Mouse (Mus musculus) layer of hippocampus, adult 2 months (tissue): ENCODE measurements around the gene Clec4b2. TPM values are rescaled to one million over a fixed set of nuclear protein-coding genes. Genes with fewer than 3 reads are reported as not detected.
A peak's percentile ranks its signal among the peaks of the same experiment; 100 is the strongest.
"Not testable (repeated sequence)": the region's sequence is repeated elsewhere in the genome, so short reads cannot be mapped to it uniquely, and the experiment has no call there.

ENCODE experiments used
- DNase-seq, 2 experiments: peaks; one replicate each; pipeline ENCODE4 v3.0.0; 2022; ENCODE audit warnings: low spot score in 2 of 2
- H3K27ac ChIP-seq: fragments of 200-600 bp; 2 replicates; pipeline ENCODE4 v1.8.1; 2022
- H3K4me3 ChIP-seq: fragments of 200-600 bp; 2 replicates; pipeline ENCODE4 v1.8.1; 2022; ENCODE audit warnings: mild to moderate bottlenecking
- CTCF ChIP-seq: fragments of 200-600 bp; conservative IDR thresholded peaks from 2 replicates; pipeline ENCODE4 v1.8.1; 2022; ENCODE audit warnings: antibody characterized with exemption, mild to moderate bottlenecking, moderate library complexity
- long read RNA-seq, 2 experiments: library from polyadenylated mRNA; stranded (forward); transcript quantifications; one replicate each; pipeline ENCODE4 v2.0.0; 2021; ENCODE audit warnings: borderline mapping rate in 2 of 2
- total RNA-seq, 2 experiments: library from RNA; stranded (reverse); gene quantifications; 2 replicates each; pipeline ENCODE4 v1.2.3; 2021

The Clec4b2 gene
- not detected for total RNA-seq
- long read RNA-seq, experiment 1, result 0 reads
- long read RNA-seq, experiment 2, result 0 reads

DNA sequence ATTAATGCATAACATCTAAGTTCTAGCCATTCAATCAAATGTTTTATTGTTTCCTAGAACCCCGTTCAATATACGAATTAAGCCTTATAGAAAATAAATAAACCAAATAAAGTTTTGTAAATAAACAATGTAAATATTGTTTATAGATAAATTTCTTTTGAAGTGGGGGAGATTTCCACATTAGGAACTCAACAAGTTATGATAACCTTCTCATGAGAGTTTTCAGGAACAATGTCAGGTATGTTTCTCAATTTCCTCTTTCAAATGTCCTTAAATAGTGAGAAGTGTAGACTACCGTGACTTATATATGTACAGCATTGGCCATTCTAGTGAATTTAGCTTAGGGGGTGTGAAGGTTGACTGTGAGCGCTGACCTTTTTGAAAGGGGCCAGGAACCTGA lies at the start of gene Clec4b2:
Clec4b2 (plus strand) TSS at position 301 of the 400 bp plus-strand sequence.
- H3K4me3 ChIP-seq, result no peak within 1 kb of the TSS
- TF ChIP-seq CTCF, result no peak
- H3K27ac ChIP-seq, result no peak within 1 kb of the TSS
- no peak for DNase-seq

DNA sequence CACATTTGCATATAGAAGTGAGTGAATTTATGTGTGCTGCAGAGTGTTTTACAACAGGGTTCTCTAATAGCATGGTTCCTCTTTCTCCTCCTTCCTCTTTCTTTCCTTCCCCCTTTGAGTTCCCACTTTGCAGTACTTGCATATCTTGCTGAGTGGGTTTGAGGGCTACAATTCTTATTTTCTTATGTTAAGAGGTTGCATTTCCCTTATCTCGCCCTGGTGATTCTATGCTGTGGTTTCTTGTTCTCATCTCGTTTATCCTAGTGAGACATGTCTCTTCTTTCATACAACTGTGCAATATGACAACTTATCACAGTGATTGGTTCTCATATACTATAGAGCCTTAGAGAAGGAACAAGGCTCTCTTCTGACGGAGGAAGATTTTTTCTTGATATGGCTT lies 49.5 kb upstream of the Clec4b2 start:
- no peak for TF ChIP-seq CTCF
- Histone ChIP-seq H3K4me3 (0 out of 2 replicates have a peak overlapping the region, but pooled peaks have one; percentile 1), H3K27ac (peak overlapping the region; percentile 11; the same call in 1 of the 2 replicates)
- DNase-seq, result no peak

DNA sequence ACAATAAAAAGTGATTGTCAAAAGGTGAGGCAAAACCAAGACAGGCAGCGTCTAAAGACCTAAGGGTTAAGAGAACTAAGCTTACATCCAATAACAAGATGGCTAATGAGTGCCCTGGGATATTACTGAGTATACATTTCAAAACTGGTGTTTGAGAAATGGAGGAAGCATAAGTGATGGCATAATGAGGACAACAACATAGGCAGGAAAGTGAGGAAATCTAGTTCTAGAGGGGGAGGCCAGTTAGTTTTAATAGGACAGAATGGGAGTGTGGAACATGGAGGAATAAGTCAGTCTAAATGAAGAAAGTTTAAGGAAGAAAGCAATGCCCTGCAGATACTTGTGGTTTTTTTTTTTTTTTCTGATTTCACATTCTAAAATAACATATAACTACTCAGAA lies 45.5 kb upstream of the Clec4b2 start:
- H3K4me3 ChIP-seq, result no peak overlapping the region
- no peak for TF ChIP-seq CTCF
- H3K27ac ChIP-seq, result no peak overlapping the region
- DNase-seq, result no peak

DNA sequence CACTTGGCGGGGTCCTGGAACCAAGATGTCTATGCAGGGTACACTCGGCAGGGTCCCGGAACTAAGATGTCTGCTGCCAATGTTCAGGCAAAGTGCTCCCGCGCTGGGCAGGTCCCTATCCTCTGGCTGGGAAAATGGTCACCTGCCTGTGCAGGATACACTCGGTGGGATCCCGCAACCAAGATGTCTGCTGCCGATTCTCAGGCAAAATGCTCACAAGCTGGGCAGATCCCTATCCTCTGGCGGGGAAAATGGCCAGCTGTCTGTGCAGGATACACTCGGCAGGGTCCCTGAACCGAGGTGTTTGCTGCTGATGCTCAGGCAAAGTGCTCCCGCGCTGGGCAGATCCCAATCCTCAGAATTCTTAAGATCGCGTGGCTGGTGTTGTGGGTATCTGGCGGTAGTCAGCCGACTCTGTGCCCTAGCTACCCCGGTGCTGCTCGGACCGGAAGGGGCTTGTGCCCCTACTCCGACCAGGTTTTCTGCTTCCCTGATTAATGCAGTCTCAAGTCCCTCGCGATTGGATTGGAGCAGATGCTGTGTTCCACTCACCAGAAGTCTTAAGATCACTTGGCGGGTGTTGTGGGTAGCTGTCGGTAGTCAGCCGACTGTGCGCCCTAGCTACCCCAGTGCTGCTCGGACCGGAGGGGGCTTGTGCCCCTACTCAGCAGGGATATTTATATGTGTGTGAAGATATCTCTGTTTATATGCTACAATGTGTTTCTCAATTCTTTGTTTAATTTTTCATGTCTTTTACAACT lies 34.7 kb upstream of the Clec4b2 start:
- not testable (repeated sequence) for H3K4me3 ChIP-seq, DNase-seq, H3K27ac ChIP-seq

DNA sequence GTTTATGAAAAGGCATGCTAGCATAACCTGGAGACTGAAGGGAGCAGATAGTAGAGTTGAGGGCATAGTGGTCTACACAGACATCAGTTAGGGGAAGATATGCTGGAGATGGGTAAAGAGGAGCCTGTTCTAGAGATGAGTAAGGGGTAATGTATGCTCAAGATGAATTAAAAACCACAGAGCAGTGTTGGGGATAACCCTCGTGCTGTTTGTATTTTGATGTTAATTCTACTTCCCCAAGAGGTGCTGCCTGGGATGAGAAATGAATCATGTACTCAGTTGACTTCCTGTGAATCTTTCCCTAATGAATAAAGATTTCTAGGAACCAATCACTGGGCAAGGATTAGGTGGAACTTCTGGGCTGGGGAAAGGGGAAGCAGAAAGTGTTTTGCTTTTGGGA lies 2.6 kb upstream of the Clec4b2 start:
- DNase-seq, result no peak
- H3K27ac ChIP-seq, result no peak overlapping the region
- TF ChIP-seq CTCF, result no peak
- no peak overlapping the region for H3K4me3 ChIP-seq

DNA sequence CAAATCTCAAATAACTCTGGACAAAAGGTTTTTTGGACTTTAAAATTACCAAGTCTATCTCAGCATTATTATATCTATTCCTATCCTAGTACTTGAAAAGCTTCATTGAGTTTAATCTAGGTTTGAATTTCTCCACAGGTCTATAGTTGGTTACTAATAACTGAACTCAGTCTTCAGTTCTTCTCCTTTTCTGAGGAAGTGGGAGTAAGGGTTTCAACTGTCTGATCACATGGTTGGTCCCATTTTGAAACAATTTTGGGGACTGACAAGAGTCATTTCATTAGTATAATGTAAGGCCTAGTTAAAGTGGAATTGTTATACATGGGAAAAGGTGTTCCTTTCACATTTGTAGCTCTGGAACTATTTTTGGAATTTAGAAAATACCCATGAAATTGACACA lies 1.7 kb upstream of the Clec4b2 start:
- H3K27ac ChIP-seq, result no peak overlapping the region
- no peak overlapping the region for H3K4me3 ChIP-seq
- no peak for DNase-seq
- TF ChIP-seq CTCF, result no peak

DNA sequence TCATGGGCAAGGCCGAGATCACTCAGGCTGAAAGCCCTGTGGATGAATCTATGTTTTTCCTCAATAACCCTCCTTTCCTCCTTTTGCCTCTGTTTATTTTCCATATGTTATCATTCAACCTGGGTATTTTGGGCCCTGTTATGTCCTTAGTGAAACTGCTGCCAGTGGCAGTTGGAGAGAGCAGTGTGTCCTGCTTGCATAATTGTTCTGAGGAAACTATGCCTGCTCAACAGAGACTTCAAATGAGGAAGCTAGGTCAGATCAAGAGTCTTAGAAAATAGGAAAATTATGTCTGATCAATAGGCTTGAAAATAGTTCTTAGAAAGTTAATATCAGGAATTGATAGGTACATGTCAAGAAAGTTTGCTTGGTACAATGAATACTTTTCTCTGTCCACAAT lies 2.9 kb downstream of the Clec4b2 start:
- TF ChIP-seq CTCF, result no peak
- no peak for DNase-seq
- no peak overlapping the region for H3K27ac ChIP-seq
- no peak overlapping the region for H3K4me3 ChIP-seq

DNA sequence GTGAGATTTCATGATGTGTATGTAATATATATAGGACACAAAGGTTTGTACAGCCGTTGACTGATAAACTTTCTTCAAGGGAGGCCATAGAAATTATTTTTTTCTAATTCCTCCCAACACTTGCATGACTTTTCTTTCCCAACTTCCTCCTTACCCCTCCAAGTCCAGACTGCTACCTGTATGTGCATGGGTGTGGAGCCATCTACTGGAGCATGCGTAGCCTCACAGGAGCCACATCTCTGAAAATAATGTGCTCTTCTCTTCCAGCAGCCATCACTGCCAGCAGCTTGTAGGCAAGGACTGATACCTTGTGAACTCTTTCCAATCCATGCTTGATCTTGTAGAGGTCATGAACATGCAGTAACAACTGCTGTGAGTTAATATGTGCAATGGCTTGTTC lies 12.2 kb downstream of the Clec4b2 start:
- peak; percentile 56 for TF ChIP-seq CTCF
- DNase-seq, result peak in 1 of 2 experiments; percentile 1
- H3K4me3 ChIP-seq, H3K27ac ChIP-seq: not testable (repeated sequence)

DNA sequence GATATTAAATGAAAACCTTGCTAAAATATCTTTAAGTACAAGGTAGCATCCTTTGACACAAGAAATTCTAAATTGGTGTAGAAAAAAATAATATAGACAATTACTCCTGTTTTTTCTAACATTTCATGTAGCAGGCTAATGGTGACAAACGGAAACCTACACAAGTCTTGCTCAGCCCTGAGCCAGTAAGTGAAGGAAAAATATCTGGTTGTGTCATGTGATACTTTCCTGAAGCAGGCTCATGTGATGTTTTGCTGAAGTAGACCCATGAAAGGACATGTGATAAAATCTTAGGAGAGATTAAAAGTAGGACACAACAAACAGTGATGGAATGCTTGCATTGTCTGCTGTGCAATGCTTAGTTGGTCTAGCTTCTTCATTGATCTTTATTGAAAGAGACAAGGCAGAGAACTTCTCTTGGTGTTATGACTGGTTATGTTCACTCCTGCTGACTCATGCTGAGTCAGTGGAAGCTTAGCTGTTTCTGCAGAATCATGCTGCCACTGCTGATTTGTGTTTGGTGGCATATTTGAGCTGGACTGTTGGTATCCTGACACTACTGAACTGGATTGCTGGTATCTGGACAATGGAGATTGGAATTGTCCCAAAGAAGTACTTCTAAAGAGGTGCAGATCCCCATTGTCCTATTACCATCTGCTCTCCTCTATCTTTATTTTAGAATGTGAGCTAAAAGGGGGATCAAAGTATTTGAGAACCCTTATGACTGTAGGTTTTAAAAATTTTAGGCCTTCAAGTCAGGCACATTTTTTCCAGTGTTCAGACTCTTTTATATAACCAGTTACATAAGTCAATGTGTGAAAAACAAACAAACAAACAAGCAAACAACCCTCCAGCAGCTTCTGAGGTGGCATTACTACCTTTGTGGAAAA lies 34.7 kb downstream of the Clec4b2 start:
- Histone ChIP-seq H3K4me3 (no peak overlapping the region), H3K27ac (no peak overlapping the region)
- DNase-seq, result no peak
- no peak for TF ChIP-seq CTCF

DNA sequence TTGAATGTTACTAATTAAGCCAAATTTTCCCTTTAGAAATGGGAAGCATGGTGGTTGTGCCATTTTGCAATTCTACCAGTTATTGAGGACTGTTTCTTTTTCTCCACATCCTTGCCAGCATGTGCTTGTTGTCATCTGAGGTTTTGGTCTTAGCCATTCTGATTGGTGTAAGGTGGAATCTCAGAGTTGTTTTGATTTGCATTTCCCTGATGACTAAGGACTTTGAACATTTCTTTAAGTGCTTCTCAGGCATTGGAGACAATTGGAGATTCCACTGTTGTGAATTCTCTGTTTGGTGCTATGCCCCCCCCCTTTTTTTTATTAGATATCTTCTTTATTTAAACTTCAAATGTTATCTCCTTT lies 35.4 kb downstream of the Clec4b2 start:
- not testable (repeated sequence) for H3K27ac ChIP-seq, DNase-seq, H3K4me3 ChIP-seq

DNA sequence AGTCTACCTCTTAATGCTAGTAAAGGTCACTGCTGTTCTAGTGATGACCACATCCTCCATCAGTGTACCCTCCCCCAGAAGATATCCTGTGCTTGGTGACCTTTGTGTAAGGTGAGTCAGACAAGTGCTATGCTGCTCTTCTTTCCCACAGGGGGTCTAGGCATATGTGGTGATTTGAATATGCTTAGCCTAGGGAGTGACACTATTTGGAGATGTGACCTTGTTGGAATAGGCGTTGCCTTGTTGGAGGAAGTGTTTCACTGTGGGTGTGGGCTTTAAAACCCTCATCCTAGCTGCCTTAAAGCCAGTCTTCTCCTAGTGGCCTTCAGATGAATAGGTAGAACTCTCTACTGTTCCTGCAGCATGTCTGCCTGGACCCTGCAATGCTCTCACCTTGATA lies 39.0 kb downstream of the Clec4b2 start:
- no peak overlapping the region for H3K27ac ChIP-seq
- H3K4me3 ChIP-seq, result no peak overlapping the region
- DNase-seq, result no peak
- no peak for TF ChIP-seq CTCF

DNA sequence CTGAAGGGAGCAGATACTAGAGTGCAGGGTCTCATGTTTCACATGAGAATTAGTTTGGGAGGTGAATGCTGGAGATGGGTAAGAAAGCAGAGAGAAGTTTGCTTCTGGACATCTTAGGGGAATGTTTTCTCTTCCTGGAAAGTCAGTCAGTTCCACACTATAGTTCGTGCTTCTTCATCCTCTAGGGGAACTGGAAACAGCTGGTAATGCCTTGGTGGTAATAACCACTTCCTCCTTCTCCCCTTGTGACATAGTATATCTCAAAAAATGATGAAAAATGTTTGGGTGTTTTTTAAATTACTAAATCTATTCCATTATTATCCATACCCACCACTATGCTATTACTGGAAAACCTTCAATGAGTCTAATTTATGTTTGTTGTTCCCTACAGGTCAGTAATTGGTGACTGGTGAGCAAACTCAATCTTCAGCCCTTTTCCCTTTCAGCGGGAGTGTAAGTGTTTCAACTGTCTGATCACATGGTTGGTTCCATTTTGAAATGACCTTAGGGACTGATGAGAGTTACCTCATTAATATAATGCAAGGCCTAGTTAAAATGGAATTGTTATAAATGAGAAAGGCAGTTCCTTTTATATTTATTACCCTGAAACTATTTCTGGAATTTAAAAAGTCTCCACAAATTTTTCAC lies 55.0 kb downstream of the Clec4b2 start:
- Histone ChIP-seq H3K27ac (no peak overlapping the region), H3K4me3 (no peak overlapping the region)
- DNase-seq, result no peak
- TF ChIP-seq CTCF, result no peak

DNA sequence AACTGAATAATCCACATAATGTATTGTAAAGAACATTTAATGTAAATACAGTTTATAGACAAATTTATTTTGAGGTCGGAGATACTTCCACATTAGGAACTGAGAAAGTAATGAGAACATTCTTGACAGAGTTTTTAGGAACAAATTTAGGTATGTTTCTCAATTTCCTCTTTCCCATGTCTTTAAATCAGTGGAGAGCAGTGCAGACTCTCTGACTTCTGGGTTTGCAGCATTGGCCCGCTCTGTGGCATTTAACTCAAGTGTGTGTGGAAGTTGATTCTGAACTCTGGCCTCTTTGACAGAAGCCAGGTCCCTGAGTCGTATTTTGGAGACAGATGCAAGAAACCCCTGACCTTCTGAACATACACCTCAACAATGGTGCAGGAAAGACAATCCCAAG lies 57.0 kb downstream of the Clec4b2 start, which contains the start of gene Clec4n:
Clec4n (plus strand) TSS at position 200 of the 400 bp plus-strand sequence.
- TF ChIP-seq CTCF, result no peak
- Histone ChIP-seq H3K4me3 (no peak within 1 kb of the TSS), H3K27ac (no peak within 1 kb of the TSS)
- no peak for DNase-seq
